Mouse (Mus musculus): ENCODE data around the gene Fpr-rs4.

GRCm38 (mm10) chr17:18021433-18021832 is at the start of gene Fpr-rs4:
- no peak for TF ChIP-seq CTCF (IDR thresholded peaks at IDR 0.05; ENCODE audit: low read depth)
- TF ChIP-seq EP300 (IDR thresholded peaks at IDR 0.05; ENCODE audit: low read depth) = no peak

Measured in liver, postnatal 0 days (tissue).